Comparison of ENCODE assay signal across 11 mouse cellular contexts in the genomic region with DNA sequence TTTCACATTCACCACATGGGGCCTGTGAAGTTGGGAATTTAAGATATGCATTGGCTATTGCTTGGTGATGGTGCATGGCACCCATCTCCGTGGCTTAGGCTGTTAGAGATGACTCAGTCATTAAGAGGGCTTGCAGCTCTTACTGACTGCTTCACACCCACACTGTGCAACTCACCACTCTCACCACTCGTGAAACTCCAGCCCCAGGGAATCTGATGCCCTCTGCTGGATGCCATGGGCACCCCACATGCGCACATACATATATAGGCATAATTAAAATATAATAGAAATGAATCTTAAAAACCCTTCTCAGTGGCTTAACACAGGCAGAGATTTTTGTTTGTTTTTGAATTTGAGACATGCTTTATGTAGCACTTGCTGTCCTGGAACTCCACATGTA.
DNase-seq lines count a peak whose midpoint lies in the region; ATAC-seq and TF ChIP-seq lines count a peak whose summit lies in the region.
"Had no signal": no experiment of that assay in that cellular context is flagged by ENCODE, and none has a peak within 500 bp of the region (broad histone marks: within the 10 kb centered on the region; RNA-seq: fewer than 3 reads in every experiment).

No protein-coding gene starts in this region.

- no peak overlapping the region for H3K27ac ChIP-seq in hindbrain, embryonic 12.5 days
- H3K27ac ChIP-seq in hindbrain, embryonic 14.5 days: no peak overlapping the region
- no peak overlapping the region for H3K27ac ChIP-seq in thymus, adult 2 months (ENCODE audit: control insufficient read depth, insufficient read depth, low read length)
- H3K27ac ChIP-seq in cortical plate, adult 2 months (ENCODE audit: insufficient read depth, low read length): no peak overlapping the region
- H3K27ac ChIP-seq: liver, embryonic 13.5 days had no signal

- WGBS in hindbrain, embryonic 12.5 days: 77% methylated on average over 3 of the region's 3 CpGs
- WGBS in hindbrain, embryonic 14.5 days: 90% methylated on average over 3 of the region's 3 CpGs
- 86% methylated on average over 3 of the region's 3 CpGs for WGBS in thymus, adult 2 months

- no peak for TF ChIP-seq CTCF in thymus, adult 2 months (IDR thresholded peaks at IDR 0.05; ENCODE audit: borderline replicate concordance, control insufficient read depth, extremely low read depth, insufficient read depth, low read length, poor library complexity)
- 0 out of 2 replicates have a peak, but pooled peaks have one; percentile 15 for TF ChIP-seq CTCF in cortical plate, adult 2 months (IDR thresholded peaks at IDR 0.05; ENCODE audit: extremely low read depth, insufficient read depth, low read length)

- H3K9me3 ChIP-seq in hindbrain, embryonic 12.5 days (replicated peaks): no peaks in the 10 kb centered on the region
- no peaks in the 10 kb centered on the region for H3K9me3 ChIP-seq in hindbrain, embryonic 14.5 days (ENCODE audit: control insufficient read depth, low read length)
- H3K9me3 ChIP-seq: liver, embryonic 13.5 days had no signal

- H3K36me3 ChIP-seq in hindbrain, embryonic 12.5 days: no peaks in the 10 kb centered on the region
- no peaks in the 10 kb centered on the region for H3K36me3 ChIP-seq in hindbrain, embryonic 14.5 days (replicated peaks; ENCODE audit: control insufficient read depth, insufficient read depth)
- H3K36me3 ChIP-seq in thymus, adult 2 months (ENCODE audit: control insufficient read depth, insufficient read depth, low read length): peaks cover 9% of the 10 kb centered on the region; the same call in 1 of the 2 replicates
- H3K36me3 ChIP-seq: liver, embryonic 13.5 days had no signal

- H3K4me3 ChIP-seq in hindbrain, embryonic 12.5 days: no peak overlapping the region
- no peak overlapping the region for H3K4me3 ChIP-seq in hindbrain, embryonic 14.5 days (replicated peaks; ENCODE audit: low read length)
- H3K4me3 ChIP-seq in thymus, adult 2 months (ENCODE audit: control insufficient read depth, insufficient read depth, low read length): no peak overlapping the region
- H3K4me3 ChIP-seq in cortical plate, adult 2 months (ENCODE audit: insufficient read depth, low read length): no peak overlapping the region
- H3K4me3 ChIP-seq: liver, embryonic 13.5 days had no signal

- no peaks in the 10 kb centered on the region for H3K27me3 ChIP-seq in hindbrain, embryonic 12.5 days
- H3K27me3 ChIP-seq in hindbrain, embryonic 14.5 days (ENCODE audit: control insufficient read depth, insufficient read depth, low read length): no peaks in the 10 kb centered on the region
- H3K27me3 ChIP-seq in thymus, adult 2 months (ENCODE audit: control insufficient read depth, insufficient read depth, low read length): no peaks in the 10 kb centered on the region
- H3K27me3 ChIP-seq: liver, embryonic 13.5 days had no signal

- TF ChIP-seq POLR2A in thymus, adult 2 months (IDR thresholded peaks at IDR 0.05; ENCODE audit: control insufficient read depth, extremely low read depth, insufficient read depth, low read length, poor library complexity): no peak
- no peak for TF ChIP-seq POLR2A in cortical plate, adult 2 months (IDR thresholded peaks at IDR 0.05; ENCODE audit: extremely low read depth, insufficient read depth, low read length)

- H3K4me2 ChIP-seq in hindbrain, embryonic 12.5 days (replicated peaks): no peak overlapping the region
- no peak overlapping the region for H3K4me2 ChIP-seq in hindbrain, embryonic 14.5 days (replicated peaks)
- H3K4me2 ChIP-seq: liver, embryonic 13.5 days had no signal

- no peak overlapping the region for H3K9ac ChIP-seq in hindbrain, embryonic 12.5 days
- no peak overlapping the region for H3K9ac ChIP-seq in hindbrain, embryonic 14.5 days
- H3K9ac ChIP-seq: liver, embryonic 13.5 days had no signal

- no peaks in the 10 kb centered on the region for H3K4me1 ChIP-seq in hindbrain, embryonic 12.5 days
- no peaks in the 10 kb centered on the region for H3K4me1 ChIP-seq in hindbrain, embryonic 14.5 days (replicated peaks; ENCODE audit: control insufficient read depth, insufficient read depth, low read length)
- H3K4me1 ChIP-seq in thymus, adult 2 months (replicated peaks; ENCODE audit: control insufficient read depth, insufficient read depth, low read length): no peaks in the 10 kb centered on the region
- no peaks in the 10 kb centered on the region for H3K4me1 ChIP-seq in cortical plate, adult 2 months (ENCODE audit: control insufficient read depth, insufficient read depth, low read length)
- H3K4me1 ChIP-seq: liver, embryonic 13.5 days had no signal

- ATAC-seq in hindbrain, embryonic 12.5 days (ENCODE audit: low FRiP score): peak; percentile 19; the same call in 1 of the 2 replicates
- ATAC-seq in hindbrain, embryonic 14.5 days (ENCODE audit: low FRiP score): no peak

- no peak for DNase-seq in hindbrain, embryonic 14.5 days (ENCODE audit: low spot score)
- peak; percentile 11 for DNase-seq in thymus, adult 2 months
- DNase-seq in thymus, adult 18-20 months: no peak
- DNase-seq in thymus, postnatal 4 days: peak; percentile 45
- no peak for DNase-seq in frontal cortex, postnatal 25 days (ENCODE audit: low spot score in 2 of 2)
- no peak for DNase-seq in retina, embryonic 14.5 days (ENCODE audit: low spot score)
- DNase-seq: cerebellum, adult 9-10 months; liver, embryonic 13.5 days; right cerebral cortex, postnatal 14 days had no signal

Comparison
In these comparisons a context has a peak if more than half of its experiments do, and no peak if none do; other contexts are left out.
1. DNase-seq: peak in thymus, adult 2 months (single experiment) and thymus, postnatal 4 days (single experiment); none in hindbrain, embryonic 14.5 days (single experiment), thymus, adult 18-20 months (0 of 2), frontal cortex, postnatal 25 days (0 of 2) and retina, embryonic 14.5 days (single experiment).